Mouse (Mus musculus) CH12.LX (cell line): ENCODE data around the gene Mknk1. TPM values are rescaled to one million over a fixed set of nuclear protein-coding genes. Genes with fewer than 3 reads are reported as not detected.

ENCODE experiments used
- DNase-seq: peaks from one replicate; pipeline ENCODE4 v3.0.0-alpha.2; 2013; ENCODE audit errors: extremely low read depth
- H3K27ac ChIP-seq: 2 replicates; pipeline ENCODE4 v1.5.1; 2012; ENCODE audit warnings: low read depth, mild to moderate bottlenecking, control low read depth, moderate library complexity; ENCODE audit not compliant: insufficient read depth
- H3K27me3 ChIP-seq: replicated peaks from 2 replicates; pipeline ENCODE3; 2012; ENCODE audit warnings: inconsistent platforms
- H3K36me3 ChIP-seq, 2 experiments: replicated peaks in 1 of 2; 2 replicates each; pipeline versions ENCODE3 to v1.6.1; 2012; ENCODE audit warnings: inconsistent platforms in 1 of 2, low read length in 1 of 2, mild to moderate bottlenecking in 1 of 2, mixed read lengths in 1 of 2, moderate library complexity in 1 of 2; ENCODE audit not compliant: control insufficient read depth in 1 of 2, insufficient read depth in 1 of 2
- H3K4me1 ChIP-seq, 2 experiments: 2 replicates each; pipeline ENCODE4 v1.6.1; 2012; ENCODE audit warnings: inconsistent platforms in 1 of 2, moderate library complexity in 1 of 2; ENCODE audit not compliant: insufficient read depth in 2 of 2, control insufficient read depth in 1 of 2
- H3K4me2 ChIP-seq: 2 replicates; pipeline ENCODE4 v1.6.1; 2012; ENCODE audit warnings: low read depth, mild to moderate bottlenecking, control low read depth; ENCODE audit not compliant: poor library complexity, insufficient read depth, severe bottlenecking
- H3K4me3 ChIP-seq, 3 experiments: fragments of 150-350 bp in 1 of 3; sonication (generic) in 1 of 3; replicated peaks in 1 of 3; 2 replicates each; pipeline versions ENCODE3 to v1.5.1; 2011 to 2012; ENCODE audit warnings: low read depth in 2 of 3, low read length in 2 of 3, mild to moderate bottlenecking in 2 of 3, moderate library complexity in 2 of 3, control low read depth in 1 of 3, improper control_type of control experiment in 1 of 3, inconsistent platforms in 1 of 3, mixed read lengths in 1 of 3; ENCODE audit not compliant: poor library complexity in 1 of 3
- H3K79me2 ChIP-seq: replicated peaks from 2 replicates; pipeline ENCODE4 v1.6.1; 2012; ENCODE audit warnings: mild to moderate bottlenecking, moderate library complexity; ENCODE audit not compliant: control insufficient read depth, poor library complexity, insufficient read depth, severe bottlenecking; ENCODE audit errors: extremely low read depth
- H3K9ac ChIP-seq: 2 replicates; pipeline ENCODE4 v1.6.1; 2012; ENCODE audit warnings: low read depth, mild to moderate bottlenecking, control low read depth, moderate library complexity; ENCODE audit not compliant: insufficient read depth
- H3K9me3 ChIP-seq: replicated peaks from 2 replicates; pipeline ENCODE3; 2012; ENCODE audit warnings: low read length, inconsistent platforms, mixed read lengths
- CHD1 ChIP-seq: IDR thresholded peaks from 2 replicates; pipeline ENCODE4 v1.6.1; 2012; ENCODE audit warnings: low read depth, low read length, improper control_type of control experiment, inconsistent platforms
- CHD2 ChIP-seq: IDR thresholded peaks from 2 replicates; pipeline ENCODE4 v1.6.1; 2011; ENCODE audit warnings: low read length, improper control_type of control experiment
- CTCF ChIP-seq, 2 experiments: IDR thresholded peaks in 1 of 2; conservative IDR thresholded peaks in 1 of 2; 2 replicates each; pipeline ENCODE4 v1.5.1; 2011 to 2012; ENCODE audit warnings: low read depth in 2 of 2, low read length in 2 of 2, improper control_type of control experiment in 1 of 2, inconsistent platforms in 1 of 2, mild to moderate bottlenecking in 1 of 2, moderate library complexity in 1 of 2
- E2F4 ChIP-seq: IDR thresholded peaks from 2 replicates; pipeline ENCODE4 v1.6.1; 2011; ENCODE audit warnings: low read depth, low read length, improper control_type of control experiment; ENCODE audit not compliant: insufficient replicate concordance
- ELF1 ChIP-seq: IDR thresholded peaks from 2 replicates; pipeline ENCODE4 v1.6.1; 2014; ENCODE audit warnings: low read depth, mild to moderate bottlenecking, inconsistent platforms, low read length, improper control_type of control experiment
- IRF4 ChIP-seq: IDR thresholded peaks from 2 replicates; pipeline ENCODE4 v1.6.1; 2014; ENCODE audit warnings: low read depth, mild to moderate bottlenecking, inconsistent platforms, low read length, improper control_type of control experiment
- JUND ChIP-seq: conservative IDR thresholded peaks from 2 replicates; pipeline ENCODE4 v1.6.1; 2011; ENCODE audit warnings: low read depth, low read length, improper control_type of control experiment
- KAT2A ChIP-seq: IDR thresholded peaks from 2 replicates; pipeline ENCODE4 v1.6.1; 2012; ENCODE audit warnings: low read length, improper control_type of control experiment, inconsistent platforms; ENCODE audit not compliant: insufficient replicate concordance
- MAFK ChIP-seq: IDR thresholded peaks from 2 replicates; pipeline ENCODE4 v1.6.1; 2011; ENCODE audit warnings: low read length, improper control_type of control experiment; ENCODE audit not compliant: insufficient replicate concordance
- MAX ChIP-seq: IDR thresholded peaks from 2 replicates; pipeline ENCODE4 v1.6.1; 2011; ENCODE audit warnings: low read length, improper control_type of control experiment
- MAZ ChIP-seq: IDR thresholded peaks from 2 replicates; pipeline ENCODE4 v1.6.1; 2012; ENCODE audit warnings: low read depth, mild to moderate bottlenecking, inconsistent platforms, low read length, improper control_type of control experiment, moderate library complexity
- MXI1 ChIP-seq: IDR thresholded peaks from 2 replicates; pipeline ENCODE4 v1.6.1; 2011; ENCODE audit warnings: mild to moderate bottlenecking, low read depth, low read length, improper control_type of control experiment
- MYC ChIP-seq: IDR thresholded peaks from 2 replicates; pipeline ENCODE4 v1.6.1; 2011; ENCODE audit warnings: low read depth, mild to moderate bottlenecking, improper control_type of control experiment, low read length
- NELFE ChIP-seq: IDR thresholded peaks from 2 replicates; pipeline ENCODE4 v1.6.1; 2011; ENCODE audit warnings: low read depth, low read length, improper control_type of control experiment
- PAX5 ChIP-seq: IDR thresholded peaks from 2 replicates; pipeline ENCODE4 v1.6.1; 2012; ENCODE audit warnings: low read length, inconsistent platforms, mixed read lengths
- POLR2A ChIP-seq: IDR thresholded peaks from 2 replicates; pipeline ENCODE4 v1.6.1; 2011; ENCODE audit warnings: low read depth, mild to moderate bottlenecking, improper control_type of control experiment, low read length
- POLR2AphosphoS2 ChIP-seq: IDR thresholded peaks from 2 replicates; pipeline ENCODE4 v1.6.1; 2011; ENCODE audit warnings: low read depth, low read length, improper control_type of control experiment
- RAD21 ChIP-seq: IDR thresholded peaks from 2 replicates; pipeline ENCODE4 v1.6.1; 2011; ENCODE audit warnings: low read depth, mild to moderate bottlenecking, low read length, improper control_type of control experiment, moderate library complexity
- SIN3A ChIP-seq: IDR thresholded peaks from 2 replicates; pipeline ENCODE4 v1.6.1; 2012; ENCODE audit warnings: low read length, improper control_type of control experiment, inconsistent platforms
- SMC3 ChIP-seq: IDR thresholded peaks from 2 replicates; pipeline ENCODE4 v1.6.1; 2011; ENCODE audit warnings: low read depth, low read length, improper control_type of control experiment
- TBP ChIP-seq: conservative IDR thresholded peaks from 2 replicates; pipeline ENCODE4 v1.6.1; 2011; ENCODE audit warnings: low read depth, low read length, improper control_type of control experiment
- TCF12 ChIP-seq: IDR thresholded peaks from 2 replicates; pipeline ENCODE4 v1.6.1; 2014; ENCODE audit warnings: low read depth, mild to moderate bottlenecking, inconsistent platforms, low read length, improper control_type of control experiment
- USF1 ChIP-seq: IDR thresholded peaks from 2 replicates; pipeline ENCODE4 v1.6.1; 2014; ENCODE audit warnings: low read depth, mild to moderate bottlenecking, inconsistent platforms, low read length, improper control_type of control experiment
- USF2 ChIP-seq: conservative IDR thresholded peaks from 2 replicates; pipeline ENCODE4 v1.6.1; 2011; ENCODE audit warnings: low read depth, low read length, improper control_type of control experiment
- ZMIZ1 ChIP-seq: IDR thresholded peaks from 2 replicates; pipeline ENCODE4 v1.6.1; 2012; ENCODE audit warnings: low read depth, mild to moderate bottlenecking, inconsistent platforms, low read length, improper control_type of control experiment
- ZNF384 ChIP-seq: IDR thresholded peaks from 2 replicates; pipeline ENCODE4 v1.6.1; 2012; ENCODE audit warnings: low read depth, low read length, improper control_type of control experiment, inconsistent platforms
- dilution Hi-C: fragments of 300-500 bp; cut with MboI; formaldehyde crosslinking; loops from 2 replicates; pipeline ENCODE4 v1.14.3; 2020; ENCODE audit warnings: low sequenced_read_pairs; ENCODE audit not compliant: extremely low pct_unique_long_range_greater_than_20kb, extremely low pct_ligation_motif_present
- in situ Hi-C: fragments of 300-500 bp; cut with MboI; formaldehyde crosslinking; loops from 3 replicates; pipeline ENCODE4 v1.14.3; 2019; ENCODE audit warnings: low sequenced_read_pairs, low pct_ligation_motif_present, low pct_unique_long_range_greater_than_20kb, mixed read lengths
- polyA plus RNA-seq: library from polyadenylated mRNA; unstranded; fragments of >175 nt; gene quantifications from 2 replicates; pipeline ENCODE4 v1.2.1, GENCODE M21; 2012; ENCODE audit warnings: low read depth; ENCODE audit not compliant: insufficient read length
- total RNA-seq, 2 experiments: library from RNA; depleted of rRNA; stranded (reverse); fragments of 300-350 nt in 1 of 2; fragments of >200 nt in 1 of 2; gene quantifications; 2 replicates each; pipeline ENCODE4 v1.2.3; 2012 to 2014

Gene Mknk1
- total and polyA plus RNA-seq, 3 experiments, result 17.8 to 39.0 (median 31.5) TPM

DNA sequence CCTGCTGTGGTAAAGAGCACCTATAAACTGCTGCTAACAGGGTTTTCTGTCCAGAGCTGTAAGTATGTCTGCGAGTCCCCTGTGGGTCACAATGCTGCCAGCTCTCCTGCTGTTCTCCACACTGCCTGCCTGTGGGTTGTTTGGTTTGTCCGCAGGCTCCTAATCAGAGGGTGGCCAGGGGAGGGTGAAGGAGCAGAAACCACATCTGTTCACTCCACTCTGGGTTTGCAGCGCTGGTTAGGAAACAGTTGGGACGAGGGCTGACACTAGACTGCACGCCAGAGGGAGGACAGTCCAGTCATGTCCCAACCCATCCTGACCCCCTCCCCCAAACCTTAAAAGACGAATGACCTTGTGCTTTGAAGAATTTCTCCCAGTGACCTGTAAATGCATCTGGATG lies 16.1 kb downstream of the Mknk1 start:
- Histone ChIP-seq H3K27me3 (no peaks in the 10 kb centered on the region), H3K9me3 (peaks cover 4% of the 10 kb centered on the region), H3K9ac (no peak overlapping the region), H3K4me3 (no peak overlapping the region), H3K36me3 (peaks cover 58 to 88% of the 10 kb centered on the region in 2 experiments), H3K4me2 (no peak overlapping the region), H3K79me2 (no peaks in the 10 kb centered on the region; the same call in 1 of the 2 replicates), H3K4me1 (peaks cover 24 to 71% of the 10 kb centered on the region in 2 experiments), H3K27ac (no peak overlapping the region; the same call in 1 of the 2 replicates)
- in situ Hi-C loops, result no loop called here
- no peak for TF ChIP-seq NELFE
- no peak for TF ChIP-seq MAX
- TF ChIP-seq PAX5, result no peak
- TF ChIP-seq ELF1, result no peak
- TF ChIP-seq CHD1, result no peak
- dilution Hi-C loops, result no loop called here
- no peak for DNase-seq

DNA sequence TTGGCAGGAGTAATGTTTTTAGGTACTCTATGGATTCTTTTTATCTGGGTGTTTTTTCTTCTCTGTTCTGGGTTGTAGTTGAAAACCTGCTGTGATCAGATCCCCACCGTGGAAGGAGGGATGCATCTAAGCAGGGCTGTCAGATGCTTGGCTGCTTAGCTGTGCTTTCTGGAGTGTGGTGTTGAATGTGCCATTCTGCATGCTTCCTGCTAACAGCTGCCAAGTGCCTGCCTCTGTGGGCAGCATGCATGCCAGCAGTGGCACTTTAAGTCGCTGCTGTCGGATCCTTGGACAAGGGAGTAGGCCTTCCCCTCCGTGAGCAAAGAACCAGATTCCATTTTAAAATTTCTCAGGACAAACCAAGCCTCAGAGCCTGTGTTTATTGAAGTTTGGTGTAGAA lies 16.6 kb downstream of the Mknk1 start:
- peaks cover 22 to 66% of the 10 kb centered on the region in 2 experiments for H3K4me1 ChIP-seq

DNA sequence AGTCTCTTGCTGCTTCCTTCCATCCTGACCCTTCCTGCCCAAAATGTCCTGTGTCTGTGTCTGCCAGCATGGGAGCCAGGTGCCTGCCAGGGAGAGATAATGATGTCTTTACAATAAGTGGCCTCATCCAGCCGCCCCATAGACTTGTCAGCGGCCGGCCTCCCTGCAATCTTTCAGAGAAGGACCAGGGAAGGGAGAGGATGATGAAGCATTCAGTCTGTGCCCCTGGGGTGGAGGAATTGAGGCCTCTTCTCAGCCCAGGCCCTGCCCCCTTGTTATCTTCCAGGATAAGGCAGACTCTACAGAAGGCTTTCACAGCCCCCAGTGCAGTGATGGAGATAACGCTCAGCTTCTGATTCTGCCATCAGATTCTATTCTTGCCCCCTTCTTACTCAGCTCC lies 17.3 kb downstream of the Mknk1 start:
- DNase-seq, result peak; percentile 39
- Histone ChIP-seq H3K9ac (no peak overlapping the region), H3K4me1 (peaks cover 22 to 59% of the 10 kb centered on the region in 2 experiments), H3K36me3 (peaks cover 57 to 88% of the 10 kb centered on the region in 2 experiments), H3K27me3 (no peaks in the 10 kb centered on the region), H3K9me3 (peaks cover under 1% of the 10 kb centered on the region), H3K4me3 (no peak overlapping the region), H3K79me2 (no peaks in the 10 kb centered on the region; the same call in 1 of the 2 replicates), H3K4me2 (no peak overlapping the region), H3K27ac (peak overlapping the region; percentile 59)
- dilution Hi-C loops, result no loop called here
- in situ Hi-C loops, result no loop called here
- no peak for TF ChIP-seq MYC
- no peak for TF ChIP-seq TBP
- no peak for TF ChIP-seq USF2
- TF ChIP-seq CTCF (conservative IDR thresholded peaks at IDR 0.05 in 1 of 2, IDR thresholded peaks at IDR 0.05 in 1 of 2; ENCODE audit: low read depth in 2 of 2, low read length in 2 of 2), result no peak
- no peak for TF ChIP-seq ZNF384
- no peak for TF ChIP-seq MXI1
- TF ChIP-seq SMC3, result no peak
- no peak for TF ChIP-seq CHD2
- TF ChIP-seq POLR2AphosphoS2, result no peak
- TF ChIP-seq JUND, result no peak
- no peak for TF ChIP-seq MAFK
- TF ChIP-seq IRF4, result no peak
- no peak for TF ChIP-seq E2F4
- TF ChIP-seq KAT2A, result no peak
- no peak for TF ChIP-seq SIN3A
- TF ChIP-seq MAZ, result no peak

More for the DNA sequence above, 16.6 kb downstream of the Mknk1 start:
- Histone ChIP-seq H3K79me2 (no peaks in the 10 kb centered on the region; the same call in 1 of the 2 replicates), H3K36me3 (peaks cover 58 to 88% of the 10 kb centered on the region in 2 experiments), H3K9ac (no peak overlapping the region), H3K4me2 (no peak overlapping the region), H3K4me3 (no peak overlapping the region), H3K9me3 (peaks cover 4% of the 10 kb centered on the region), H3K27me3 (no peaks in the 10 kb centered on the region), H3K27ac (peak overlapping the region; percentile 53)
- in situ Hi-C loops (no loop called here), dilution Hi-C loops (no loop called here)
- no peak for DNase-seq
- no peak for TF ChIP-seq ZMIZ1
- no peak for TF ChIP-seq RAD21
- TF ChIP-seq E2F4, result no peak
- no peak for TF ChIP-seq USF1
- TF ChIP-seq CHD1, result no peak
- TF ChIP-seq MYC, result no peak
- TF ChIP-seq POLR2A, result no peak
- TF ChIP-seq SIN3A, result no peak
- no peak for TF ChIP-seq TCF12
- no peak for TF ChIP-seq JUND
- no peak for TF ChIP-seq POLR2AphosphoS2
- no peak for TF ChIP-seq MXI1
- TF ChIP-seq IRF4, result no peak
- TF ChIP-seq PAX5, result no peak
- TF ChIP-seq TBP, result no peak
- TF ChIP-seq MAX, result no peak
- TF ChIP-seq CTCF (conservative IDR thresholded peaks at IDR 0.05 in 1 of 2, IDR thresholded peaks at IDR 0.05 in 1 of 2; ENCODE audit: low read depth in 2 of 2, low read length in 2 of 2), result no peak
